Mouse (Mus musculus) liver, embryonic 14.5 days (tissue): Measurements from ENCODE around the gene Gtf2ird2. TPM values are rescaled to one million over a fixed set of nuclear protein-coding genes. Genes with fewer than 3 reads are reported as not detected.

Source experiments
- ATAC-seq: fragments of 200-750 bp; cut with Nextera tagmentation; 2 replicates; pipeline ENCODE4 v1.8.0; 2017; ENCODE audit warnings: moderate number of reproducible peaks, mild to moderate bottlenecking, moderate library complexity; ENCODE audit not compliant: insufficient read depth
- DNase-seq, 3 experiments: peaks; one replicate each; pipeline ENCODE4 v3.0.0-alpha.2; 2012 to 2013; ENCODE audit warnings: low read depth in 3 of 3, low spot score in 3 of 3
- H3K27ac ChIP-seq: fragments of 300-500 bp; sonication (generic); 2 replicates; pipeline ENCODE4 v1.5.1; 2014; ENCODE audit warnings: moderate library complexity, mild to moderate bottlenecking, control low read depth, inconsistent platforms
- H3K27me3 ChIP-seq: fragments of 300-500 bp; sonication (generic); 2 replicates; pipeline ENCODE4 v1.6.1; 2014; ENCODE audit warnings: mild to moderate bottlenecking, low read length, moderate library complexity; ENCODE audit not compliant: control insufficient read depth, insufficient read depth
- H3K36me3 ChIP-seq: fragments of 300-500 bp; sonication (generic); replicated peaks from 2 replicates; pipeline ENCODE4 v1.6.1; 2014; ENCODE audit warnings: low read depth; ENCODE audit not compliant: control insufficient read depth, insufficient read depth
- H3K4me1 ChIP-seq, 2 experiments: fragments of 200-500 bp in 1 of 2; fragments of 300-500 bp in 1 of 2; sonication (generic) in 1 of 2; replicated peaks; 2 replicates each; pipeline ENCODE4 v1.6.1; 2012 to 2014; ENCODE audit warnings: antibody characterized with exemption in 1 of 2, inconsistent platforms in 1 of 2, low read length in 1 of 2; ENCODE audit not compliant: control insufficient read depth in 2 of 2, insufficient read depth in 2 of 2
- H3K4me2 ChIP-seq: fragments of 300-500 bp; sonication (generic); 2 replicates; pipeline ENCODE4 v1.6.1; 2014; ENCODE audit warnings: low read depth, mild to moderate bottlenecking, control low read depth, moderate library complexity
- H3K4me3 ChIP-seq, 2 experiments: fragments of 200-500 bp in 1 of 2; fragments of 300-500 bp in 1 of 2; sonication (generic) in 1 of 2; 2 replicates each; pipeline ENCODE4 v1.5.1; 2012 to 2014; ENCODE audit warnings: low read depth in 2 of 2, low read length in 2 of 2, mild to moderate bottlenecking in 2 of 2, control low read depth in 1 of 2, inconsistent platforms in 1 of 2, moderate library complexity in 1 of 2; ENCODE audit not compliant: insufficient read depth in 1 of 2
- H3K9ac ChIP-seq: fragments of 300-500 bp; sonication (generic); replicated peaks from 2 replicates; pipeline ENCODE4 v1.6.1; 2014; ENCODE audit warnings: mild to moderate bottlenecking, control low read depth, moderate library complexity
- H3K9me3 ChIP-seq: fragments of 300-500 bp; sonication (generic); 2 replicates; pipeline ENCODE4 v1.6.1; 2016; ENCODE audit warnings: low read length, mixed read lengths; ENCODE audit not compliant: control insufficient read depth
- CTCF ChIP-seq: IDR thresholded peaks from 2 replicates; pipeline ENCODE4 v1.5.1; 2016; ENCODE audit warnings: antibody characterized with exemption, low read depth, control low read depth
- EP300 ChIP-seq: IDR thresholded peaks from 2 replicates; pipeline ENCODE4 v1.6.1; 2016; ENCODE audit warnings: antibody characterized with exemption, low read depth
- WGBS: fragments of 180-500 bp; shearing (Covaris S2); extraction: QIAGEN DNeasy Blood & Tissue Kit; methylation state at CpG from one replicate; pipeline ENCODE4 v1.1.7; 2014; ENCODE audit not compliant: insufficient replicate concordance; 5-methylcytosine and 5-hydroxymethylcytosine counted together
- polyA plus RNA-seq, 2 experiments: library from polyadenylated mRNA; depleted of rRNA in 1 of 2; stranded (reverse) in 1 of 2; unstranded in 1 of 2; fragments of >200 nt; fragmentation: Nextera tagmentation in 1 of 2; extraction: Ambion mirVana in 1 of 2; gene quantifications; 2 replicates each; pipeline versions ENCODE4 v1.2.1 to v1.2.3; 2012 to 2014

Gtf2ird2 gene
- polyA plus RNA-seq, 2 experiments = 1.2 to 2.0 TPM

- H3K9ac ChIP-seq = no peak overlapping the region
- no peaks in the 10 kb centered on the region for H3K4me1 ChIP-seq
- TF ChIP-seq CTCF = no peak
- TF ChIP-seq EP300 = no peak
- ATAC-seq = no peak
- peaks cover 45% of the 10 kb centered on the region for H3K36me3 ChIP-seq
- H3K27me3 ChIP-seq = no peaks in the 10 kb centered on the region
- no peak overlapping the region for H3K4me3 ChIP-seq
- DNase-seq = no peak
- H3K9me3 ChIP-seq = no peaks in the 10 kb centered on the region
- no peak overlapping the region for H3K27ac ChIP-seq
- WGBS = 85% methylated on average over 8 of the region's 8 CpGs
- no peak overlapping the region for H3K4me2 ChIP-seq
Observed at GRCm38 (mm10) chr5:134268751-134269150, 84.9 kb downstream of the Gtf2ird2 start.

GRCm38 (mm10) chr5:134269751-134270150 is 85.9 kb downstream of the Gtf2ird2 start:
- Histone ChIP-seq H3K9ac (no peak overlapping the region), H3K36me3 (peaks cover 47% of the 10 kb centered on the region), H3K4me3 (no peak overlapping the region), H3K27me3 (no peaks in the 10 kb centered on the region), H3K4me1 (no peaks in the 10 kb centered on the region), H3K27ac (no peak overlapping the region), H3K9me3 (no peaks in the 10 kb centered on the region), H3K4me2 (no peak overlapping the region)
- 70% methylated on average over 5 of the region's 5 CpGs for WGBS
- DNase-seq (no peak), ATAC-seq (no peak)
- TF ChIP-seq CTCF (no peak), EP300 (no peak)

- H3K9ac ChIP-seq = no peak overlapping the region
- H3K27ac ChIP-seq = no peak overlapping the region
- H3K4me3 ChIP-seq = no peak overlapping the region
- TF ChIP-seq CTCF (no peak), EP300 (no peak)
- no peak overlapping the region for H3K4me2 ChIP-seq
- no peaks in the 10 kb centered on the region for H3K9me3 ChIP-seq
- WGBS = 76% methylated on average over 4 of the region's 4 CpGs
- H3K27me3 ChIP-seq = no peaks in the 10 kb centered on the region
- peaks cover 48% of the 10 kb centered on the region for H3K36me3 ChIP-seq
- DNase-seq (no peak), ATAC-seq (no peak)
- no peaks in the 10 kb centered on the region for H3K4me1 ChIP-seq
Observed at GRCm38 (mm10) chr5:134270566-134270965, 86.7 kb downstream of the Gtf2ird2 start.

- Histone ChIP-seq H3K9me3 (no peaks in the 10 kb centered on the region), H3K36me3 (peaks cover 44% of the 10 kb centered on the region), H3K4me1 (no peaks in the 10 kb centered on the region), H3K27me3 (no peaks in the 10 kb centered on the region), H3K27ac (no peak overlapping the region), H3K4me3 (no peak overlapping the region), H3K4me2 (no peak overlapping the region), H3K9ac (no peak overlapping the region)
- WGBS = 82% methylated on average over 11 of the region's 11 CpGs
- DNase-seq = no peak
- TF ChIP-seq EP300 (no peak), CTCF (no peak)
- no peak for ATAC-seq
Observed at GRCm38 (mm10) chr5:134271421-134271820, 87.6 kb downstream of the Gtf2ird2 start.

GRCm38 (mm10) chr5:134272761-134273160 is 88.9 kb downstream of the Gtf2ird2 start:
- no peaks in the 10 kb centered on the region for H3K9me3 ChIP-seq
- H3K4me3 ChIP-seq = no peak overlapping the region
- H3K27me3 ChIP-seq = no peaks in the 10 kb centered on the region
- H3K4me1 ChIP-seq = no peaks in the 10 kb centered on the region
- ATAC-seq = no peak
- TF ChIP-seq EP300 (no peak), CTCF (no peak)
- no peak overlapping the region for H3K27ac ChIP-seq
- no peak overlapping the region for H3K4me2 ChIP-seq
- peaks cover 33% of the 10 kb centered on the region for H3K36me3 ChIP-seq
- WGBS = 77% methylated on average over 11 of the region's 11 CpGs
- no peak for DNase-seq
- no peak overlapping the region for H3K9ac ChIP-seq
